Mouse (Mus musculus): ENCODE measurements around the gene Cacna2d1.
A peak's percentile ranks its signal among the peaks of the same experiment; 100 is the strongest.

Cacna2d1 gene

DNA sequence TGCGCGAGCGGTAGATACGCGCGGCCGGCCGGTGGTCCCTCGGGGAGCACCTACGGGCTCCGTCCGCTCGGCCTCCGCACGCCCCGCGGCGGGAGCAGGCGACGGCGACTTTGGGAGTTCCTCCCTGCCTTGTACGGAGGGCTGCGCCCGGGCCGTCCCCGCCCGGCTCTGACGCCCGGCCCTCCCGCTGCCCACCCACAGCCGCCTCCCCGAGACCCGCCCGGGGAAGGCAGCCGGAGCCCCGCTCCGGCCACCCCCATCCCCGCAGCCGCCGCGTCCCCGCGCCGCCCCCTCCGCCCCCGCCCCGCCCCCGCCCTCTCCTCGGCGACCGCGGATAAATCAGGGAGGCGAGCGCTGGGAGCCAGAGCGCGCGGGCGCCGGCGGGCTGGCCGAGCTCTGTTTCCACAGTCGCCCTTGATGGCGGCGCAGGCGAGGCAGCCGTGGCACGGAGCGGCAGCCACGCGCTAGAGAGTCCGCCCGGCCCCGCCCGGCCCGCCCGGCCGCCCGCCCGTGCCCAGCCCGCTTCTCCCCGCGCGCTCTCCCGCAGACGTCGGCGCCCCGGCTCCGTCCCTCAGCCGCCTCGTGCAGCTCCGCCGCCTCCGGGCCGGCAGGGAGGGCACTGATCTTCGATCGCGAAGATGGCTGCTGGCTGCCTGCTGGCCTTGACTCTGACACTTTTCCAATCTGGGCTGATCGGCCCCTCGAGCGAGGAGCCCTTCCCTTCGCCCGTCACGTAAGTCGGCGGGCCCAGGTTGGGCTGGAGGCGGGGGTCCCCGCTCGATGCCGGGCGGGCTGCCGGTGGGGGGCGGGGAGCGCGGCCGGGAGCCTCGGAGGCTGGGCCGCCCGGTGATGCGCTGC, at the start of gene Cacna2d1:
TSS of gene Cacna2d1 (plus strand) at position 316 of the 858 bp plus-strand sequence.
- peak; percentile 22 to 60 for DNase-seq (ENCODE audit: low spot score in 2 of 2)

DNA sequence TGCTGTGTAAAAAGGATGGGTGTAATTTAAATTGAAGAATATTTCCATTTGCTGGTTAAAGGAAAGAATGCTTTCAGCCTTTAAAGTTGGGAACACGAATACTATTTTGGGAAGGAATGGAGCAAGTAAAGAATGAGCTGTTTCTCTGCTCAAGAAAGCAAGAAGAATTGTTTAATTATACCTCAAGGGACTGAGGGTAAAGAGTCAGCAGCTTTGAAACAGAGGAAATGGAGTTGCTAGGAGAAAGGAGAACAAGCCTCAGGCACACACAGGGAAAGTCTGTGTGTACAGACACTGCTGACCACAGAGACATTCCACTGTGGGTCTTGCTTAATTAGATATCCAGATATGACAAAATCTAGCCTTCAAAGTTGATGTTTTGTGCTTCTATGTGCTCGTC, 39.4 kb upstream of the Cacna2d1 start:
- DNase-seq (ENCODE audit: low spot score in 2 of 2), result no peak

DNA sequence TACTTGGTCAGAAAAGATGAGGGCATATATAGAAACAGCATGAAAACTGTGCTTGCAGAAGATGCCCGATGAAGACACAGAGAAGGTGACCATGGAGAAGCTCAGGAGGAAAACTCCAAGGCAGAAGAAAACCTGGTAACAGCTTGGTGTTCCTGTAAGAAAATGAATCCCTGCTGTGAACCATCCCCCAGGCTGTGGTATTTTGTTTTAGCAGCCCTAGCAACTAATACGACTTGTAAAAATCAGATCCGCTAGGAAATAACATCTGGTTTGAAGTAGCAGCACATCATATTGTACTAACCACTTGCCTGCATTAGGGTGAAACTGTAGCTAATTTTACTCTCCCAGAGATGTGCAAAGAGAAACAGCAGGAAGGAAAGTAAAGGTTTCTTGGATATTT, 37.8 kb upstream of the Cacna2d1 start:
- DNase-seq (ENCODE audit: low spot score in 2 of 2), result no peak

DNA sequence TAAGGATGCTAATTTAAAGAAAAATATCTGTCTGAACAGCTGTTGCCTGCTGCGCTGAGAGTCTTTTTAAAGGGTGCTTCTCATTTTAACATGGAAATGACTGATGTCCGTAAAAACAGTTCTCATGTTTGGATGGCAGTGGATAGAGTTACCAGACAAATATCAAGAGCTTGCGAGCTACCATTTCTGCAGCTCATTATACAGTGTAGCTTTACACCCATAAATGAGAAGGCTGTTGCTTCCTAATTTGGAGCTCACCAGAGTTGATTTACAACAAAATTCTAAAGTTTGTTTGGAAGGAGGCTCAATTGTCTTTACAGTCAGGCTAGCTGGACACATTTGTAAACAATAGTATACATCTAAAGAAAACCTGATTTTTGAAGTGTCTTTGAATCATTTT, 28.0 kb upstream of the Cacna2d1 start:
- no peak for DNase-seq (ENCODE audit: low spot score in 2 of 2)

DNA sequence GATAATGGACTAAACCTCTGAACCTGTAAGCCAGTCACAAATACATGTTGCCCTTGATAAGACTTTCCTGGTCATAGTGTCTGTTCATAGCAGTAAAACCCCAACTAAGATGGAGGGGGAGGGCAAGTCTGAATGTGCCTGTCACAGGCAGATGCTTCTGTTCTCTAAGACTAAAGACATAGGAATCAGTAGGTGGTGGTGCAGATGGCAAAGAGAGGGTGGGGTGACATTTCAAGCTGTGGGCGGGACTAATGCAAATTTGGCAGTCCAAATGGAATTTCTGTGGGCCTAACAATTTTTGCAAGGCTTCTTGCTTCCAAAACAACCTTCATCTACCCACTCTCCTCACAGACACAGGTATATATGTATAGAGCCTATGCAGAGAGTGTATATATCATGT, 19.6 kb upstream of the Cacna2d1 start:
- DNase-seq (ENCODE audit: low spot score in 2 of 2), result no peak

DNA sequence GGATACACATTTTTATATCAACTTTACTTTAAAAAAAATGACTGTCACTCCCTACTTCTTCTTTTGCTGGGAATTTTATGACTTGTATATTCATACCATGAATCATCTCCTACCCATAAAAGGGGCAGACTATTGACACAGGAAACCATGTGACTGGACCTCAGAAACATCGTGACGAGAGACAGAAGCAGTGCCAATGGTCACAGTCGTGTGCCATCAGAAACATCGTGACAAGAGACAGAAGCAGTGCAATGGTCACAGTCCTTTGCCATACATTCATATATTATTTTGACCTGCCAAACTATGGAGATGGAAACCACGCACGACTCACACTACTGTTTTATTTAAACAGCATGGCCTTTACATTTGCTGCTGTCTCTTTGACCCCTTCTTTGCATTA, 6.0 kb upstream of the Cacna2d1 start:
- DNase-seq (ENCODE audit: low spot score in 2 of 2), result no peak

DNA sequence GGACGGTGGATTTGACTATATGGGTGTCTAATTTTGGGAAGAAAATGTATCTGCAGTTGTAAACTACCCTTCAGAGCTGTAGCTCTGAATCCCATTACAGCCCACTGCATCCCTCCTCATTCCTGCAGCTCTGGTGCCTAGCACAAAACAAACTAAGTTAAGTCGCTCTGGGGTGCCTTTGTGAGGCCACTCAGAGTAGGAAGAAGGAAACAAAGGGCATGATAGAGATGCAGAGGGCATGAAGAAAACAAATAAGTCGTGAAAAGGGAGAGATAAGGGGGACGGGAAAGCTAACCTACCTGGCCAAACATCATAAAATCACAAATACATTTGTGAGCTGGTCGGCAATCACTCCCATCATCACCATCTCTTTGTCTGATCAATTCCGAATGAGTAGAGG, 1.5 kb upstream of the Cacna2d1 start:
- DNase-seq (ENCODE audit: low spot score in 2 of 2), result no peak

DNA sequence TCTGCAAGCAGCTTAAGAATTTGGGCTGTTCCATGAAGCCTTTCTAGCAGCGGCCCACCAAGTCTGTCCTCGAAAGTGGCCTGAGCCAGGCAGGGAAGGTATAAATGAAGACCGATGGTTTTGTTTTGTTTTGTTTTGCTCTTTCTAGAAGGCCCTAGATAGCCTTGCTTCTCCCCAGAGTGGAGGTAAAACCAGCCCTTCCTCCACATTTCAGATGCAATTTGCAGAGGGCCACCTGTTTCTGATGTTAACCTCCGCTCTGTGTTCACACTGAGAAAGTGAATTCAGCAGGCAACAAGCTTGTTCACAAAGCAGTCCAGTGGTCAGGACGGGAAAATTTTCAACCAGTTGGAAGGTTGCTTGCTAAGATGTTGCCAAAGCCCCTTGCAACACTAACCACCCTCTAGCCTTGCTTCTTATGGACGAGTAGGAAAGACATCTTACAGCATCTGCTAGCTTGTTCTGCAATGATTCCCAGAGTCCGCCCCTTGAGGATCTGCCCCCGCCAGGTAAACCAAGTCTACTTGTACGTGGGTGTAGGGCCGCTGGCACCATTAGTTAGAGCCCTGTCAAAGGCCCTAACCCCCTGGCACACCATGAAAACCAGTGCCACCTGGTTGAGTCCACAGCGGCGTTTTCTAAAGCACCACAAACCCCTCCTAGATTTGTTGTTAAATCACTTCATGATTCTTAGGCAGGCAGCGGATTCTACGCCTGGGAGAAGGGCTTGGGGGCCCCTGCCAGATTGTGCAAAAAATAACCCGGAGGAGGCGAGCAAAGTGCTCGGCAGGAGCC, 713 bp upstream of the Cacna2d1 start:
- DNase-seq (ENCODE audit: low spot score in 2 of 2), result peak in 1 of 2 experiments; percentile 49

DNA sequence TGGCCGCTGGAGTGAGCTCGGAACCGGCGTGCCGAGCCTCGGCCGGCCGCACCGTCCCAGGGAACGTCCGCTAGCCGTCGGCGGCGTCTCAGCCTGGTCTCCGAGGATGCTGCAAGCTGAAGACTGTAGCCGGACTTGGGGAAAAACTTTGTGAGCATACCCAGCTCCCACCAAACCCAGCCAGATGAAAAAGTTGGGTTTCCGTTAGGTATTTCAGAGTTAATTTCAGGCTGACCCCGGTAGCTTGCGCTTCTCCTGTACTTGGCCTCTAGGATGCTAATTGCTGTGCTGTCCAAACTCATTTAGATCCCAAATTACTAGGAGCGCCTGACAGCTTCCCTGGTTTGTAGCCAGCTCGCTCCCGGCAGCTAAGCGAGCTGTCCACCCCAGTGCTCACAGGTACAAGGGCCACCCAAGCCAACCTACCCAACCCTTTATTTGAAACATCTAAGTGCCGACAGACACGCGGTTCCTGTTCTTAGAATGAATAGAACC, 790 bp downstream of the Cacna2d1 start:
- DNase-seq (ENCODE audit: low spot score in 2 of 2), result peak in 1 of 2 experiments; percentile 50

DNA sequence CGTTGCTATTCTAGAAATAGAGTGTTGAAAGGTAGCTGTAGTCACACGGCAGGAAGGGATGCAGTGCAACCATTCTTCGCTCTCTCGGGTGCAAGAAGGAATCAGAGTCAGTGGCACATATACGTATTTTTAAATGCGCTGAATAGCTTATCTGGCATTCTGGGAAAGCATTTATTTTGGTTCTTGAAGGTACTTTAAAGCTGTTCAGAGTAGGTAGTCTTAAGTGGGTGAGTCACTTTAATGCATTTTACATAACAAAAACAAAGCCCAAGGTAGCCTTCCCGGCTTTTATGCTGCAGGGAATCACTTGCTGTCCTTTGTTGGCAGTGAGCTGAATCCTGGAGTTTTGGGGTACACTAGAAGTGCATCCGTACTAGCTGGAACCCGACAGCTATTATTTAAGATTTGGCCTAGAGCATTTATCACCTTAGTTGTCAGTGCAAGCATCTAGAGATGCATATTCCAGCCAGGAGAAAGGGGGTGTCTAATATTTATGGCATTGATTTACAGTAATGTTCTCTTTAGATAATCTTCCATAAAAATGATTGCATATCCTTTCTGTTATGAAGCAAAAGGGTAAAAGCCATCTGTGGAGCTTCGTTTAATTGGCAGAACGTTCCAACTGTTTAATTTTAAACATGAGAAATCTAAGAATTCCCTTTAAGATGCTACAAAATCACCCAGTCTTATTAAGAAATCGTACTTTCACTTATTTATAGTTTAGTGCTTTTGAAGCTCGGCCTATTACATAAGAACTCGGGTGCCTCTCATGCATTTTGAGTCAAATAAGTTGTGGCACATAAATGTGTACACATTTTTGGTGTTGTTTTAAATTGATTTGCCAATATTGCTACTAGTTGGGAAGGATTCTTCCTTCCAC, 1.6 kb downstream of the Cacna2d1 start:
- DNase-seq (ENCODE audit: low spot score in 2 of 2), result no peak

DNA sequence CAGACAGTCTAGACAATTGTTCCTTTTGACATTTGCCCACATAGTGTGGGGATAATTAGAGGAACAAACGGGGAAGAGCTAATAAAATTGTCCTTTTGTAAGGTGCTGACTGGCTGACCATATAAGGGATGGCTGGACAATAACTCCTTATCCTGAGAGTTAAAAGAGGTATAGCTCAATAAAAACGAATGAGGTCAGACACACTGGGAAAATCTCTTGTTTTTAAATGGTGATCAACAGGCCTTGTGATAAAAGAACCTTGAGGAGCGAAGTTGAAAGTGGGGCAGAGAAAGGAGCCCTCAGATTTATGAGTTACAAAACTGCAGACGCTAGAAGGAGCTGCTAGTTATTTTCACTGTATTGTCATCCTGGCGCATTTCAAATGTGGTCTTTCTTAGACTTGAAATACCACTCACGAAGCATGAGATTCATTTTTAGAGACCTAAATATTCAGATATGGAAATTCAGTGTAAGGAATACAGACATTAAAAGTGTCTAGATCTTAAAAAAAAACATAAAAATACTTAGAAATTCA, 6.8 kb downstream of the Cacna2d1 start:
- DNase-seq (ENCODE audit: low spot score in 2 of 2), result no peak

DNA sequence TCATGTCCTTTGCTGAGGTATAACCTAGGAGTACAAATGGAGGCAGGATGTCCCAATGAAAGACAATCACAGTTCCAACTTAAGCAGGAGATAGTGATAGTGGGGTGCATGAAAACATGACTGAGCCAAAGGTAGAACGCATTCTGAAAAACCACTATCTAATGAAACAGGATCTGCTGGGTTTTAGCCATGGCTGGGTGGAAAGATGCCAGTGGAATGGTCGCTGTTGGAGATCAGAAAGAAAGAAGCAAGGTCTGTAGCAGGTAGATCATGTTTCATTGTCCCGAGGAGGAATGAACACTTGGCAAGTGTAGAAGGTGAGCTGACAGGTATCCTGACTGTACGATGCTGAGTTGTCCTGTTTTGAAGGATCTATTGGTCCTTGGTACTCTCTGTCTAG, 7.6 kb downstream of the Cacna2d1 start:
- DNase-seq (ENCODE audit: low spot score in 2 of 2), result no peak

DNA sequence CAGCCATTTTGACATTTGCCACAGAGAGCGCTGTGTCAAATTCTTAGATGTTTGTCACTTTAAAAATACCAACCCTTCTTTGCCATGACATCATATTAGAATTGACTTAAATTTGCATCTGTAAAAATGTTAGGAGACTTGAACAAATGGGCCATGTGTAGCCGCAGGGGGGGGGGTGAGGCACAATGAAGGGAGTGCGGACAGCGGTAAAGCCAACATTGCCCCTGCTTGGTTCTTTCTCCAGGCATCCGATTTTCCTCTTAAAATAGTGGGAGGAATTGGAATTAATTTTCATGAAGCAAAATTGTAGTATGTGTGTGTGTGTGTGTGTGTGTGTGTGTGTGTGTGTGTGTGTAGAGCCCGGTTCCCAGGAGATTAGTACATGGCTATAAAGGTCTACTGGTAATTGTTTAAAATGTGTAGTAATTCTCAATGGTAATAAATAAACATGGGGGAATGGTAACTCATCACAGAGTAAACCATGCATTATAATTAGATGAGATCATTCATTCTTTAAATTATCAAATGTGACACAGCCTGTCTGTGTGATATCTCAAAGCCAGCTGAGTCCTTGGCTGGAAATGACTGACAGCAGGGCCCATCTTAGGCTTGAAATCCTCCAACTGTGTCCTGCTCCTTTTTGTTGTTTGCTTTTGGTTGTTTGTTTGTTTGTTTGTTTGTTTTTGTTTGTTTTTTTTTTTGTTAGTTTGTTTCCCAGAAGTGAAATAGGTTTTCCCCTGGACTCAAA, 14.0 kb downstream of the Cacna2d1 start:
- no peak for DNase-seq (ENCODE audit: low spot score in 2 of 2)

DNA sequence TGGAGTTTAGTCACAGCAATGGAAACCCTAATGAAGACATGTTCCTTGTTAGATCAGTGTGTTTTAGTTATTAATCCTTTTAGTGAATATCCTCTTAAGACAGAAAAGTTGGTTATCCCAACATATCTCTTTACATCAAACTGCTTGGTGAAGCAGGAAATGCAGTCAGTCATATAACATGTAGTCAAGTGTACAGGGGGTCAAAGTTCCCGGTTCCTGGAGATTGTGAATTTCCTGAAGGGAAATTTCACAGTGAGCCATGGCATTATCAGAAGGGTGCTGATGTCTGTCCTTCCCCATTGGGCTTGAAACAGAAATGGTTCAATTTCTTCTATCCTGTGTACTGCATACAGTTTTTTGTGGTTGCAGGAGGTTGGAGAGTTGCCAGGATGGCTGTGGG, 25.3 kb downstream of the Cacna2d1 start:
- DNase-seq (ENCODE audit: low spot score in 2 of 2), result no peak

DNA sequence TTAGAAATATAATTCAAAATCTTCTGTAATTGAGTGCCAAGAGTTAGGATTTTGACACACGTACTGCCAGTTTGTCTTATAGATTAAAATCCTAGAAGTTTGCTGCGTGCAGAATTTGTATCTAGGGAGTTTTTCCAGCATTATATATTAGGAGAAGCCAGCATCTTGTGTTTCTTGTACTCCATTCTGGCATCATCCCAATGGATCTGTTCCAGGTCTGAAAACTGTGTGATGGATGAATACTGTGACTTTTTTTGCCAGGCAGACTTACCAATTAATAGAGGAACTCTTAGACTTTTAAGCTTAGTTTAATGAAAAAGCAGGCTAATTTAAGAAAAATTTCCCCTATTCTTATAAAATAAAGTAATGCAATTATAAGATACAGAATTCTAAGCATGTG, 27.4 kb downstream of the Cacna2d1 start:
- no peak for DNase-seq (ENCODE audit: low spot score in 2 of 2)

DNA sequence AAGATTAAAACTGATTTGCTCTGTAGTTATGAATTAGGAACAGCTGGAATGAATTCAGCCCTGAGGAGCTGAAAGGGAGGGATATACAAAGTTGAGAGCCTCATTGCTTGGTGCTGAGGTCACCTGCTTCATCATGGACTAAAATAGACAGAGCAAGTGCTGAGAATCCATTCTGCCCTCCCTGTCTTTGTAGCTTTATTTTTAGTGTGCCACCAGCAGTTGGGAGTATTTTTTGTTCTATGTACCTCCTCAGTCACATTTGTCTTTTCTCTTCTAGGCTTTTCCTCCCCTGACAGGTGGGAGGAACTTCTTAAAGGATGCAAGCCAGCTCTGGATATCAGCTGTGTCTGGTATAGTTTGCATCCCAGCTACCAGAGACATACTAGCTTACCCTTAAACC, 32.4 kb downstream of the Cacna2d1 start:
- no peak for DNase-seq (ENCODE audit: low spot score in 2 of 2)

DNA sequence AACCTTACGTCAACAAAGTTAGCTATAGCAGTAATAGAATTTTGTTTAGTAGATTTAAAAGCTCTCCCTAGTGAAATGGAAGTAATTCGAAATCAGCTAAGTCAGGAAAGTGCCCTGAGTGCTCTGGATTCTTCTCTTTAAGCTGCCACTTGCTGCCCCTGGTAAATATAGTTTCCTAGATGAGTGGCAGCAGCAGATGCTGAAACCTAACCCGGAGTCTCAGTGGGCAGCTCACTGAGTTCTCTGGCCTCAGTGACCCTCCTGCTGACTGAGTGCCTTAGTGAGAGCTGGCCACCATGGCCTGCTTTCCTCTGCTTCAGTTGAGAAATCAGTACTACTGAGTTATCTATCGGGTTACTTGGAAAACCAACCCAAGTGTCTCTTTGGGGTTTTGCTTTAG, 37.3 kb downstream of the Cacna2d1 start:
- no peak for DNase-seq (ENCODE audit: low spot score in 2 of 2)

DNA sequence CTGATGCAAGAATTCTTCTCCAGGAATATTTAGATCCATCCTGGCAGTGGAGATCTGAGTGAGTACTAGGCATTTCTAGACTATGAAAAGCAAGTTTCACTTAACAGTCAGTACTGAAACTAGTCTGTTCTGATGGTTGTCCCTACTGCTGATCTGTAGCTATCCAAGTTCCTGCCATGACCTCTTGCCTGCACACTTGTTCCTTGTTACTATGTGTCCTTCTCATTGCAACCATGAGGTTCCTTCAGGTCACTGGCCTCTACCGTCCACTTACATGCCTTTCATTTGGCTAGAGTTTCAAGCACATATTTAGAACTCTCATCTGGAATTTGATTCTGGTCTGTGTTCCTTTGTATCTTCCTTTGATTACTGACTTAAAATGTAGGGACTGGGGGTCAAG, 37.9 kb downstream of the Cacna2d1 start:
- DNase-seq (ENCODE audit: low spot score in 2 of 2), result no peak

DNA sequence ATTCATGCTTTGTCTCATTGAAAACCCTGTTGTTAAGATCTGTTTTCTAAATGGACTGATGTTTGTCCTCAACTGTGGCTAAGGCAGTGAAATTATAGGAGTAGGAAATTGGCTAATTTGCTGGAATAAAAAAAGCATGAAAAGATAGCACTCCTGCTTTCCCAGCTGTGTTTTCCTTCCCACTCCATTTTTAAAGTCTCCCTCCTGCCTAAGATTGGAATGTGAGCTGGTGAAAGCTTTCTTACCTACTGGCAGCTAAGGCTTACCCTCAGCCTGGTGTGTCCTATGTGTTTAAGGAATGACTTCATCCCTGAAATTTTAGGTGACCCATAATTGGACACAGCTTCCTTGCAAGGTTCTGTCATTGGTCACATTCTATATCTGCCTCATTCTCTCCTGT, 40.2 kb downstream of the Cacna2d1 start:
- DNase-seq (ENCODE audit: low spot score in 2 of 2), result no peak

DNA sequence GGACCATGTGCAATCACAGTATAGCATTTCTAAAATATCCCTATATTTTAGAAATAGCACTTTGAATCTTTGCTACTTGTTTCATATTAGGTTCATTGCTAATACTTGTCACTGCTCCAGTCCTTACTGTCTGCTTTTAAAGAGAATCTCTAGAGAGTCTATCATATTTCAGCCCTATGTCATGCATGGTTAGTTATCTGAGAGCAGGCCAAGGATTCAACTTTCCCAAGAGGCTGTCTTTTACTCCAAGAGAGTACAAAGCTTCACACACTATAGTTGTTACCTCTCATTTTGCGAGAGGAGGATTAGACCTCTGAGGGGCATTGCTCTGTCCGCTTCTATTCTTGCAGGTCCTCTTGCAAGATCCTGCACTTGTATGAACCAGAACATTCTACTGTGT, 44.7 kb downstream of the Cacna2d1 start:
- DNase-seq (ENCODE audit: low spot score in 2 of 2), result no peak

DNA sequence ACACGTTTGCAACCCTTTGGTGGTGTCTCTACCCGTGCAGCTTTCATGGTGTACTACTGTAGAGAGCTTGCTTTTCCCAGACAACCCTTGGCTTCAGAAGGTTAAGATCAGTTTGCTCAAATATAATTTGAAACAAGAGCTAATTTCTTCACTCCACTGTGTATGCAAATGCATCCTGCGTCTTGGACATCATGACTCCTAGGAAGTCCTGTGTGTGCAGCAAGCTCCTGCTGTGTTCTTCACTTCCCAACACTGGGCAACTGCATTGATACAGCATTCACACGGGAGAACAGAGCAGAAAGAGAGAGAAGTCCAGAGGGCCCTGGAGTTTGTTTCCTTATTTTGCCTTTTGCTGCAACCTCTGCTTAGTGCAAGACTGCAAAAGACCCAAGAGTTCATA, 48.1 kb downstream of the Cacna2d1 start:
- DNase-seq (ENCODE audit: low spot score in 2 of 2), result no peak
